Mouse (Mus musculus) testis, adult 2 months (tissue): ENCODE data around the gene Bicd2. TPM values are rescaled to one million over a fixed set of nuclear protein-coding genes. Genes with fewer than 3 reads are reported as not detected.

Experiments
- H3K27ac ChIP-seq: fragments of 200-500 bp; 2 replicates; pipeline ENCODE4 v1.5.1; 2012; ENCODE audit warnings: low read depth, low read length; ENCODE audit not compliant: control insufficient read depth, insufficient read depth
- H3K27me3 ChIP-seq: fragments of 200-500 bp; 2 replicates; pipeline ENCODE4 v1.6.1; 2012; ENCODE audit warnings: mild to moderate bottlenecking, low read length, moderate library complexity; ENCODE audit not compliant: control insufficient read depth, insufficient read depth
- H3K36me3 ChIP-seq: fragments of 200-500 bp; 2 replicates; pipeline ENCODE4 v1.6.1; 2012; ENCODE audit warnings: mild to moderate bottlenecking, low read length; ENCODE audit not compliant: control insufficient read depth, insufficient read depth
- H3K4me1 ChIP-seq: fragments of 200-500 bp; 2 replicates; pipeline ENCODE4 v1.6.1; 2012; ENCODE audit warnings: low read length; ENCODE audit not compliant: control insufficient read depth, insufficient read depth
- H3K4me3 ChIP-seq: fragments of 200-500 bp; 2 replicates; pipeline ENCODE4 v1.5.1; 2012; ENCODE audit warnings: low read depth, mild to moderate bottlenecking, low read length, moderate library complexity, mixed read lengths; ENCODE audit not compliant: control insufficient read depth
- CTCF ChIP-seq: fragments of 200-500 bp; IDR thresholded peaks from 2 replicates; pipeline ENCODE4 v1.5.1; 2012; ENCODE audit warnings: low read depth, mild to moderate bottlenecking, inconsistent platforms, low read length, moderate library complexity; ENCODE audit not compliant: control insufficient read depth, insufficient read depth, insufficient replicate concordance
- POLR2A ChIP-seq: fragments of 200-500 bp; IDR thresholded peaks from 2 replicates; pipeline ENCODE4 v1.6.1; 2012; ENCODE audit warnings: low read depth, mild to moderate bottlenecking, inconsistent platforms, low read length, moderate library complexity; ENCODE audit not compliant: control insufficient read depth
- polyA plus RNA-seq: library from polyadenylated mRNA; depleted of rRNA; stranded (reverse); fragments of >200 nt; gene quantifications from 2 replicates; pipeline ENCODE4 v1.2.3, GENCODE M21; 2012

The Bicd2 gene
- polyA plus RNA-seq, 1 experiment = 42.8 TPM

GRCm38 (mm10) chr13:49420754-49421605 is 79.6 kb downstream of the Bicd2 start, which contains the start of gene Ippk:
Ippk (plus strand) TSS chr13:49421249.
- peak; percentile 66 for TF ChIP-seq POLR2A
- no peak for TF ChIP-seq CTCF
- no peaks in the 10 kb centered on the region for H3K36me3 ChIP-seq
- H3K27ac ChIP-seq = peak within 1 kb of the TSS; percentile 83
- H3K4me3 ChIP-seq = peak within 1 kb of the TSS; percentile 95
- H3K27me3 ChIP-seq = no peaks in the 10 kb centered on the region
- H3K4me1 ChIP-seq = peaks cover 13% of the 10 kb centered on the region

GRCm38 (mm10) chr13:49421606-49421917 is 80.2 kb downstream of the Bicd2 start:
- H3K27me3 ChIP-seq = no peaks in the 10 kb centered on the region
- TF ChIP-seq CTCF (no peak), POLR2A (no peak)
- H3K36me3 ChIP-seq = no peaks in the 10 kb centered on the region
- peak overlapping the region; percentile 95 for H3K4me3 ChIP-seq
- peaks cover 13% of the 10 kb centered on the region for H3K4me1 ChIP-seq
- peak overlapping the region; percentile 83 for H3K27ac ChIP-seq

- no peak for TF ChIP-seq CTCF
- no peak for TF ChIP-seq POLR2A
- no peak overlapping the region; the same call in 1 of the 2 replicates for H3K27ac ChIP-seq
- peak overlapping the region; percentile 95 for H3K4me3 ChIP-seq
- no peaks in the 10 kb centered on the region for H3K27me3 ChIP-seq
- no peaks in the 10 kb centered on the region for H3K36me3 ChIP-seq
- peaks cover 14% of the 10 kb centered on the region for H3K4me1 ChIP-seq
Measured at GRCm38 (mm10) chr13:49421959-49422358, 80.6 kb downstream of the Bicd2 start.

GRCm38 (mm10) chr13:49426736-49427135 is 85.4 kb downstream of the Bicd2 start:
- H3K27ac ChIP-seq = no peak overlapping the region; the same call in 1 of the 2 replicates
- no peak for TF ChIP-seq POLR2A
- TF ChIP-seq CTCF = no peak
- H3K4me1 ChIP-seq = peaks cover 16% of the 10 kb centered on the region
- H3K4me3 ChIP-seq = no peak overlapping the region
- peaks cover 1% of the 10 kb centered on the region; the same call in 1 of the 2 replicates for H3K36me3 ChIP-seq
- H3K27me3 ChIP-seq = no peaks in the 10 kb centered on the region

- Histone ChIP-seq H3K27me3 (no peaks in the 10 kb centered on the region), H3K4me1 (peaks cover 5% of the 10 kb centered on the region), H3K36me3 (peaks cover 1% of the 10 kb centered on the region; the same call in 1 of the 2 replicates), H3K27ac (no peak overlapping the region), H3K4me3 (no peak overlapping the region)
- TF ChIP-seq CTCF (no peak), POLR2A (no peak)
Measured at GRCm38 (mm10) chr13:49428042-49428675, 86.8 kb downstream of the Bicd2 start.

GRCm38 (mm10) chr13:49430529-49430928 is 89.1 kb downstream of the Bicd2 start:
- Histone ChIP-seq H3K4me1 (peaks cover 5% of the 10 kb centered on the region), H3K36me3 (peaks cover 1% of the 10 kb centered on the region; the same call in 1 of the 2 replicates), H3K27ac (no peak overlapping the region), H3K4me3 (no peak overlapping the region), H3K27me3 (no peaks in the 10 kb centered on the region)
- TF ChIP-seq CTCF = no peak
- TF ChIP-seq POLR2A = no peak

GRCm38 (mm10) chr13:49433268-49434029 is 92.1 kb downstream of the Bicd2 start:
- peaks cover 1% of the 10 kb centered on the region for H3K36me3 ChIP-seq
- H3K27ac ChIP-seq = no peak overlapping the region
- TF ChIP-seq CTCF (no peak), POLR2A (no peak)
- no peak overlapping the region for H3K4me3 ChIP-seq
- 0 out of 2 replicates have a peak, but pooled peaks cover 2% of the 10 kb centered on the region for H3K4me1 ChIP-seq
- no peaks in the 10 kb centered on the region for H3K27me3 ChIP-seq
